Mouse (Mus musculus): ENCODE data around the gene Eif4a3. TPM values are rescaled to one million over a fixed set of nuclear protein-coding genes. Genes with fewer than 3 reads are reported as not detected.

Eif4a3 gene
- 213 and 251 TPM in 2 replicates for polyA plus RNA-seq (2015; fragmentation: Nextera tagmentation; extraction: Ambion mirVana)

DNA sequence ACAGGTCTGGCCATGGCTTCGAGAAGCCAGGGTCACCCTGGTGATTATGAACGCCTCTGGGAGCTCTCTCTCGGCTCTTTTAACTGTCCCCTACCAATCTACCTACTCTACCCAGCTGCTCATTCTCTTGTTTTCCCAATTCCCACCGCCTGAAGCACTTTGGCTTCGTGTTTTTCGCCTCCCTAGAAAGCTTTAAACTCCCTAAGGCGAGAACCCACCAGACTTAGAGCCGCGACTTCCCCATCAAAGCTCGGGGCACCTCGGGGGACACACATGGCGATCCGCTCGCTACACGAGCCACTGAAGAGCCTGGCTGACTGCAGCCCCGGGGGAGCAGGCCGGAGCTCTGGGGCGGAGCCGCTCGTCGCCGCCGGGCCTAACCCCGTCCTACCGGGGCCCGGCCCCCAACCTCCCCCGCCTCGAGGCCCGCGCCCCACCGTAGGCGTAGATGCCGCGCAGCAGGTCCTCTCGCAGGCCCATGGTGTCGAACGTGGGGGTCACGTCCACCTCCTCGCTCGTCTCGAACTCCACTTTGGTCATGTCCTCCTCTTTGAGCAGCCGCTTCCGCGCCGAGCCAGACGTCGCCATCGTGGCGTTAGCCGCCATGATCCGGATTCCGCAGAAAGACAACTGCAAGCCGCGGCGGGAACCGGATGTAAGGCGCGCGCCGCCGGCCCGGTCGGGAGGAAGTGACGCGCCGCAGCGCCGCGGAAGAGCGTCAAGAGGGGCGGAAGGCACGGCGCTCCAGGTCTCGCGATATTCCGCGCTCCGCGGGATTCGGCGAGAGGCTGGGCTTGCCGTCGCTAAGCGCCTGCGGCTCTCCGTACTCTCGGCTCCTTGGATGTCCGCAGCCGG lies at the start of gene Eif4a3:
TSS of gene Eif4a3 (minus strand) at position 699 of the 855 bp plus-strand sequence.
- H3K27me3 ChIP-seq = peaks cover 3% of the 10 kb centered on the region
- H3K4me3 ChIP-seq = peak within 1 kb of the TSS; percentile 93
- peaks cover 17% of the 10 kb centered on the region for H3K4me1 ChIP-seq (replicated peaks)
- WGBS = under 1% methylated on average over 89 of the region's 89 CpGs
- H3K27ac ChIP-seq = peak within 1 kb of the TSS; percentile 83
- peak within 1 kb of the TSS; percentile 79 for H3K4me2 ChIP-seq
- peak within 1 kb of the TSS; percentile 95 for H3K9ac ChIP-seq
- H3K36me3 ChIP-seq = peaks cover 32% of the 10 kb centered on the region
- H3K9me3 ChIP-seq (replicated peaks) = no peaks in the 10 kb centered on the region
- ATAC-seq (replicated peaks; ENCODE audit: insufficient number of reproducible peaks, insufficient read depth, low FRiP score, low read depth) = peak; percentile 95

DNA sequence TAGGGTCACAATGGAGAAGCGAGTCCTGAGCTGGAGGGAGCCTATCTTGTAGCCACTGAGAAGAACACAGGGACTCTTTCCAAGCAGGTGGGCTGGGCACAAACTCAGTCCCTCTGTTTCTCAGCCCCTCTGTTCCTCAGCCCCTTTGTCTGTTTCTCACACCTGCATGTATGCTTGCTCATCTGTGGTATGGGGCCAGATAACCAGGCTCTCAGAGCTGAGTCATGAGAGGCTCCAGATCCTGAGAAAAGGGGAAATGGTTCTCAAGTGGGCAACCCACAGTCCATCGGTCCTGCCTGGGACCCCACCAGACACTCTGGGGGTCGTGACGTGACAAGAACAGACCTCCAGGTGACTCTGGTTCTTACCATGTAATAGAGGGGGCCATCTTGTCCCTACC lies 47.2 kb upstream of the Eif4a3 start:
- no peak for ATAC-seq (replicated peaks; ENCODE audit: insufficient number of reproducible peaks, insufficient read depth, low FRiP score, low read depth)
- 85% methylated on average over 4 of the region's 4 CpGs for WGBS
- H3K27ac ChIP-seq = no peak overlapping the region
- no peaks in the 10 kb centered on the region for H3K27me3 ChIP-seq
- peaks cover 6% of the 10 kb centered on the region for H3K4me1 ChIP-seq (replicated peaks)
- no peak overlapping the region for H3K4me3 ChIP-seq
- no peaks in the 10 kb centered on the region for H3K9me3 ChIP-seq (replicated peaks)
- 0 out of 2 replicates have a peak, but pooled peaks cover 3% of the 10 kb centered on the region for H3K36me3 ChIP-seq
- H3K9ac ChIP-seq = no peak overlapping the region
- no peak overlapping the region for H3K4me2 ChIP-seq

DNA sequence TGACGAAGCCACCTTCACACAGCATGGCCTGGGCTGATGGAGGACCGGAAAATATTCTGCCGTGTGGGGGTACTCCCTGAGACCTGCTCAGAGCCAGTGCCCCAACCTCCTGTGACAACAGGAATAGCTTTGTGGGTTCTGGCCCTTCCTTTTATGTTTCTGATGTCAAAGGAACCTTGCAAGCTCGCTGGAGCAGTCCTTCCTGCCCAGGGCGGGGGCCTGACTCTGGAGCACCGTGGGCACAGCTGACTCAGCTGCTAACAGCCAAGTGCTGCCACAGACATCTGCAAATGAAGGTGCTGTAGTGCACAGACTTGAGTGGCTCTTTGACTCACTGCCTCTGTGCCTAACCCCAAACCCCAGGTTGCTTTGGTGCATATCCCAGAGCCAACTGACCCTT lies 45.0 kb upstream of the Eif4a3 start:
- H3K9me3 ChIP-seq (replicated peaks) = no peaks in the 10 kb centered on the region
- WGBS = 62% methylated on average over 6 of the region's 6 CpGs
- H3K4me3 ChIP-seq = no peak overlapping the region
- H3K9ac ChIP-seq = no peak overlapping the region
- 0 out of 2 replicates have a peak, but pooled peaks cover 3% of the 10 kb centered on the region for H3K36me3 ChIP-seq
- H3K4me1 ChIP-seq (replicated peaks) = peaks cover 6% of the 10 kb centered on the region
- H3K27ac ChIP-seq = no peak overlapping the region
- H3K27me3 ChIP-seq = no peaks in the 10 kb centered on the region
- H3K4me2 ChIP-seq = no peak overlapping the region
- ATAC-seq (replicated peaks; ENCODE audit: insufficient number of reproducible peaks, insufficient read depth, low FRiP score, low read depth) = no peak

GRCm38 (mm10) chr11:119344178-119344577 lies 44.3 kb upstream of the Eif4a3 start:
- H3K4me3 ChIP-seq = no peak overlapping the region
- no peaks in the 10 kb centered on the region for H3K27me3 ChIP-seq
- 76% methylated on average over 8 of the region's 8 CpGs for WGBS
- H3K4me2 ChIP-seq = no peak overlapping the region
- H3K4me1 ChIP-seq (replicated peaks) = peaks cover 6% of the 10 kb centered on the region
- H3K9me3 ChIP-seq (replicated peaks) = no peaks in the 10 kb centered on the region
- H3K9ac ChIP-seq = no peak overlapping the region
- ATAC-seq (replicated peaks; ENCODE audit: insufficient number of reproducible peaks, insufficient read depth, low FRiP score, low read depth) = no peak
- no peak overlapping the region for H3K27ac ChIP-seq
- H3K36me3 ChIP-seq = 0 out of 2 replicates have a peak, but pooled peaks cover 3% of the 10 kb centered on the region

DNA sequence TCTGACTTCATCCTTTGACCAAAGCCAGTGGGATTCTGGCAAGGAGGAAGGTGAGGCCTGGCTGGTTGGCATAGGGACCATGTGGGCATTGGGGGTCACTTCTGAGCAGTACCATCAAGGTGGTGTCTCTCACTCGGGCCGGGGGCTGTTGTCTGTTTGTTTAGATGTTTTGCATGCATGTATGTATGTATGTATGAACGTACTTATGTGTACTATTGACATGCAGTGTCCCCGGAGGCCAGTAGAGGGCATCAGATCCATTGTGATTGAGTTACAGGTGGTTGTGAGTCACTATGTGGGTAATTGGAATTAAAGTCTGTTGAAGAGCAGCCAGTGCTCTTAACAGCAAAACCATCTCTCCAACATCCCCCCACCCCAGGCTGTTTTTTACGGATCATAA lies 39.7 kb upstream of the Eif4a3 start:
- H3K36me3 ChIP-seq = no peaks in the 10 kb centered on the region
- WGBS = 2% methylated on average over 5 of the region's 5 CpGs
- H3K4me3 ChIP-seq = no peak overlapping the region
- H3K4me1 ChIP-seq (replicated peaks) = peaks cover 15% of the 10 kb centered on the region
- no peak for ATAC-seq (replicated peaks; ENCODE audit: insufficient number of reproducible peaks, insufficient read depth, low FRiP score, low read depth)
- H3K27me3 ChIP-seq = no peaks in the 10 kb centered on the region
- no peaks in the 10 kb centered on the region for H3K9me3 ChIP-seq (replicated peaks)
- no peak overlapping the region for H3K27ac ChIP-seq
- H3K4me2 ChIP-seq = no peak overlapping the region
- H3K9ac ChIP-seq = no peak overlapping the region

GRCm38 (mm10) chr11:119339179-119339578 lies 39.3 kb upstream of the Eif4a3 start:
- no peak overlapping the region for H3K9ac ChIP-seq
- H3K4me3 ChIP-seq = no peak overlapping the region
- WGBS = 42% methylated on average over 5 of the region's 5 CpGs
- ATAC-seq (replicated peaks; ENCODE audit: insufficient number of reproducible peaks, insufficient read depth, low FRiP score, low read depth) = no peak; the same call in 1 of the 2 replicates
- peak overlapping the region; percentile 31; the same call in 1 of the 2 replicates for H3K27ac ChIP-seq
- H3K36me3 ChIP-seq = no peaks in the 10 kb centered on the region
- no peak overlapping the region for H3K4me2 ChIP-seq
- H3K27me3 ChIP-seq = no peaks in the 10 kb centered on the region
- peaks cover 15% of the 10 kb centered on the region for H3K4me1 ChIP-seq (replicated peaks)
- no peaks in the 10 kb centered on the region for H3K9me3 ChIP-seq (replicated peaks)

GRCm38 (mm10) chr11:119338271-119339059 lies 38.6 kb upstream of the Eif4a3 start:
- H3K4me3 ChIP-seq = no peak overlapping the region
- H3K36me3 ChIP-seq = no peaks in the 10 kb centered on the region
- H3K9me3 ChIP-seq (replicated peaks) = no peaks in the 10 kb centered on the region
- 0 out of 2 replicates have a peak, but pooled peaks cover 4% of the 10 kb centered on the region for H3K27me3 ChIP-seq
- no peak overlapping the region for H3K4me2 ChIP-seq
- H3K9ac ChIP-seq = no peak overlapping the region
- H3K27ac ChIP-seq = peak overlapping the region; percentile 31; the same call in 1 of the 2 replicates
- ATAC-seq (replicated peaks; ENCODE audit: insufficient number of reproducible peaks, insufficient read depth, low FRiP score, low read depth) = 0 out of 2 replicates have a peak, but pooled peaks have one; percentile 19
- 57% methylated on average over 10 of the region's 10 CpGs for WGBS
- H3K4me1 ChIP-seq (replicated peaks) = peaks cover 15% of the 10 kb centered on the region

DNA sequence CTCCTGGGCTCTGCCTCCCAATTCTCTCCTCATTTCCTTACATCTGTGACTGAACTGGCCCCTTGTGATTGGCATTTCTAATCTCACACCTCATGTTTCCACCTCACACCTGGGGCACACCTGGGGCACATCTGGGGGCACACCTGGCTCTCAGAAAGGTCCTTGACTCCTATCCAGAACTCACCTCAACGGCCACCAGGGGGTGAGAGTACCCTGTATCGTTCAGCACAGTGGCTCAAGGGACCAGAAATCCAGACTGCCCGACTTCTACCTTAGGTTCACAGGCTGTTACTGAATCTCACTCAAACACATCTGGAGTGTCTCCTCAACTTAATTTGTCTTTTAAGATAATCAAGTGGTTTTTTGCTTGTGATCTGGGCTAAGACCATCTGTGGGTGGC lies 32.1 kb upstream of the Eif4a3 start:
- Histone ChIP-seq H3K27me3 (peaks cover 12% of the 10 kb centered on the region), H3K27ac (no peak overlapping the region)
- ATAC-seq (replicated peaks; ENCODE audit: insufficient number of reproducible peaks, insufficient read depth, low FRiP score, low read depth) = no peak

GRCm38 (mm10) chr11:119330592-119330991 lies 30.7 kb upstream of the Eif4a3 start:
- Histone ChIP-seq H3K9ac (no peak overlapping the region), H3K36me3 (no peaks in the 10 kb centered on the region), H3K9me3 (replicated peaks) (no peaks in the 10 kb centered on the region), H3K27me3 (peaks cover 12% of the 10 kb centered on the region), H3K4me1 (replicated peaks) (no peaks in the 10 kb centered on the region), H3K27ac (no peak overlapping the region), H3K4me2 (no peak overlapping the region), H3K4me3 (no peak overlapping the region)
- ATAC-seq (replicated peaks; ENCODE audit: insufficient number of reproducible peaks, insufficient read depth, low FRiP score, low read depth) = no peak
- WGBS = 66% methylated on average over 4 of the region's 4 CpGs

More for the DNA sequence above, 32.1 kb upstream of the Eif4a3 start:
- no peak overlapping the region for H3K4me3 ChIP-seq
- no peak overlapping the region for H3K4me2 ChIP-seq
- H3K9ac ChIP-seq = no peak overlapping the region
- H3K9me3 ChIP-seq (replicated peaks) = no peaks in the 10 kb centered on the region
- no peaks in the 10 kb centered on the region for H3K4me1 ChIP-seq (replicated peaks)
- no peaks in the 10 kb centered on the region for H3K36me3 ChIP-seq
- 36% methylated on average over 3 of the region's 3 CpGs for whole genome bisulfite sequencing

DNA sequence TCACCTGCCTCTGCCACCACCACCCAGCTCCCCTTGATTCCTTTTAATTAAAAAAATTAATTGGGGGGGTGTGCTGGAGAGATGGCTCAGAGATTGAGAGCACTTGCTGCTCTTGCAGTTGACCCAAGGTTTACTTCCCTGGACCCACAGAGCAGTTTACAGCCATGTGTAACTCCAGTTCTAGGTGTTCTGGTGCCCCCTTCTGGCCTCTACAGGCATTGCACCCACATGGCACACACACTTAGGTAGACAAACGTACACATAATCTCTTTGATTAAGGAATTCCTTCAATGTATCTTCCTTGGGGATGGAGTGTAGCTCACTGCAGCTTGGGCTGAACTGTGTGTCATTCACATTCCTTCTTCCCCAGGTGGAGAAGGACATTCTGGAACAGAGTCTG lies 25.2 kb upstream of the Eif4a3 start:
- no peak overlapping the region for H3K9ac ChIP-seq
- H3K9me3 ChIP-seq (replicated peaks) = no peaks in the 10 kb centered on the region
- H3K27me3 ChIP-seq = peaks cover 4% of the 10 kb centered on the region; the same call in 1 of the 2 replicates
- WGBS = 75% methylated on average over 1 of the region's 1 CpGs
- no peaks in the 10 kb centered on the region for H3K4me1 ChIP-seq (replicated peaks)
- H3K4me3 ChIP-seq = no peak overlapping the region
- no peak overlapping the region for H3K27ac ChIP-seq
- H3K4me2 ChIP-seq = no peak overlapping the region
- H3K36me3 ChIP-seq = no peaks in the 10 kb centered on the region
- no peak for ATAC-seq (replicated peaks; ENCODE audit: insufficient number of reproducible peaks, insufficient read depth, low FRiP score, low read depth)

DNA sequence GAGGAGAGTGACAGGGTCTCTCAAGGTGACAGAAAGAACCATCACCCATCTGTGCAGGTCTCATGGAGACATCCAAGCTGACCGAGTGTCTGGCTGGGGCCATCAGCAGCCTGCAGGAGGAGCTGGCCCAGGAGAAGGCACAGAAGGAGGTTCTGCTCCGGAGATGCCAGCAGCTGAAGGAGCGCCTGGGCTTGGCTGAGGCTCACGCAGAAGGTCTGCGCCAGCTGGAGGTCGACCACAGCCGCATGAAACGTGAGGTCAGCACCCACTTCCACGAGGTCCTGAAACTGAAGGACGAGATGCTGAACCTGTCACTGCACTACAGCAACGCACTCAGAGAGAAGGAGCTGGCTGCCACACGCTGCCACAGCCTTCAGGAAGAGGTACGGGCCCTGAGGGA lies 22.6 kb upstream of the Eif4a3 start:
- Histone ChIP-seq H3K27me3 (0 out of 2 replicates have a peak, but pooled peaks cover 4% of the 10 kb centered on the region), H3K4me2 (no peak overlapping the region), H3K36me3 (no peaks in the 10 kb centered on the region), H3K9ac (no peak overlapping the region), H3K4me3 (no peak overlapping the region), H3K4me1 (replicated peaks) (no peaks in the 10 kb centered on the region), H3K27ac (no peak overlapping the region), H3K9me3 (replicated peaks) (no peaks in the 10 kb centered on the region)
- ATAC-seq (replicated peaks; ENCODE audit: insufficient number of reproducible peaks, insufficient read depth, low FRiP score, low read depth) = no peak
- WGBS = 73% methylated on average over 13 of the region's 13 CpGs

All from heart, embryonic 15.5 days (tissue).